Mouse (Mus musculus) adrenal gland, adult (tissue): Measurements from ENCODE around the gene Bbs9.
"Not testable (repeated sequence)": the region's sequence is repeated elsewhere in the genome, so short reads cannot be mapped to it uniquely, and the experiment has no call there.

ENCODE experiments used
- DNase-seq, 2 experiments: peaks; one replicate each; pipeline ENCODE4 v3.0.0; 2022 to 2023; ENCODE audit warnings: low spot score in 1 of 2; ENCODE audit not compliant: inconsistent age in 2 of 2

The Bbs9 gene

GRCm38 (mm10) chr9:22475424-22475868 lies at the start of gene Bbs9:
Gene Bbs9 (plus strand): TSS chr9:22475715.
- DNase-seq: peak; percentile 96 to 98

GRCm38 (mm10) chr9:22428028-22428665 lies 47.4 kb upstream of the Bbs9 start:
- no peak for DNase-seq

- DNase-seq: no peak
Measured at GRCm38 (mm10) chr9:22428666-22429410, 46.7 kb upstream of the Bbs9 start.

- DNase-seq: peak in 1 of 2 experiments; percentile 55
Measured at GRCm38 (mm10) chr9:22429533-22430241, 45.8 kb upstream of the Bbs9 start.

GRCm38 (mm10) chr9:22430315-22430840 lies 45.1 kb upstream of the Bbs9 start:
- DNase-seq: no peak

- DNase-seq: no peak
Measured at GRCm38 (mm10) chr9:22433221-22433620, 42.3 kb upstream of the Bbs9 start.

GRCm38 (mm10) chr9:22434101-22434500 lies 41.4 kb upstream of the Bbs9 start:
- no peak for DNase-seq

- no peak for DNase-seq
Measured at GRCm38 (mm10) chr9:22438826-22439225, 36.7 kb upstream of the Bbs9 start.

GRCm38 (mm10) chr9:22443157-22443556 lies 32.4 kb upstream of the Bbs9 start:
- no peak for DNase-seq

GRCm38 (mm10) chr9:22445123-22445522 lies 30.4 kb upstream of the Bbs9 start:
- no peak for DNase-seq

- peak; percentile 48 to 51 for DNase-seq
Measured at GRCm38 (mm10) chr9:22447213-22447612, 28.3 kb upstream of the Bbs9 start.

- peak in 1 of 2 experiments; percentile 37 for DNase-seq
Measured at GRCm38 (mm10) chr9:22448420-22448819, 27.1 kb upstream of the Bbs9 start.

- DNase-seq: peak; percentile 27 to 66
Measured at GRCm38 (mm10) chr9:22449209-22449608, 26.3 kb upstream of the Bbs9 start.

- no peak for DNase-seq
Measured at GRCm38 (mm10) chr9:22452697-22453096, 22.8 kb upstream of the Bbs9 start.

GRCm38 (mm10) chr9:22453501-22453924 lies 22.0 kb upstream of the Bbs9 start:
- no peak for DNase-seq

- DNase-seq: not testable (repeated sequence)
Measured at GRCm38 (mm10) chr9:22453990-22454389, 21.5 kb upstream of the Bbs9 start, which contains the start of gene Gm17545. Gene Gm17545 (plus strand): TSS chr9:22454290.

- DNase-seq: no peak
Measured at GRCm38 (mm10) chr9:22455041-22455440, 20.5 kb upstream of the Bbs9 start.

GRCm38 (mm10) chr9:22457142-22457835 lies 18.2 kb upstream of the Bbs9 start:
- peak in 1 of 2 experiments; percentile 34 for DNase-seq

- peak in 1 of 2 experiments; percentile 71 for DNase-seq
Measured at GRCm38 (mm10) chr9:22461946-22462345, 13.6 kb upstream of the Bbs9 start.

GRCm38 (mm10) chr9:22466212-22466611 lies 9.3 kb upstream of the Bbs9 start:
- no peak for DNase-seq
